In genomic region chr3:85695056-85695455, GRCm38 (mm10) we compare ENCODE assay signal across 25 mouse cellular contexts.
DNase-seq lines count a peak whose midpoint lies in the region; ATAC-seq and TF ChIP-seq lines count a peak whose summit lies in the region.
"Had no signal": no experiment of that assay in that cellular context is flagged by ENCODE, and none has a peak within 500 bp of the region (broad histone marks: within the 10 kb centered on the region; RNA-seq: fewer than 3 reads in every experiment).

No protein-coding gene starts in this region.

- H3K4me3 ChIP-seq in heart, embryonic 12.5 days: no peak overlapping the region
- H3K4me3 ChIP-seq in kidney, postnatal 0 days (replicated peaks; ENCODE audit: low read depth, low read length): no peak overlapping the region
- H3K4me3 ChIP-seq: embryonic facial prominence, embryonic 15.5 days; erythroblast, embryonic 14.5 days; forebrain, embryonic 10.5 days; gastrocnemius, adult 2 months; hindbrain, embryonic 12.5 days had no signal

- ATAC-seq in heart, embryonic 12.5 days (ENCODE audit: insufficient number of reproducible peaks, low FRiP score): no peak
- ATAC-seq in kidney, postnatal 0 days (replicated peaks; ENCODE audit: low FRiP score, low read depth): no peak
- ATAC-seq: CD4-positive, CD25-positive, alpha-beta regulatory T cell, adult 4 months; forebrain, embryonic 14.5 days; hindbrain, embryonic 16.5 days; inflammation-experienced regulatory T-cells, adult 6 months had no signal

- DNase-seq in cerebellum, adult 11 months: peak; percentile 12
- DNase-seq in cerebellum, postnatal 10 days: no peak
- DNase-seq in heart, adult 11 months: peak; percentile 15
- DNase-seq in kidney, postnatal 0 days (ENCODE audit: low spot score): peak; percentile 58
- DNase-seq in kidney, postnatal 25 days: no peak
- DNase-seq in cerebellum, adult 8-10 months: peak; percentile 26
- DNase-seq in right cerebral cortex, postnatal 4 days: no peak
- DNase-seq: adrenal gland, adult 8-10 months; adrenal gland, postnatal 36 days; B cell, adult 2 months; embryo, embryonic 11 days; gastrocnemius, adult 2 months; gastrocnemius, postnatal 25 days; heart, postnatal 10 days; heart, postnatal 4 days had no signal

- H3K36me3 ChIP-seq in heart, embryonic 12.5 days: no peaks in the 10 kb centered on the region
- no peaks in the 10 kb centered on the region for H3K36me3 ChIP-seq in kidney, postnatal 0 days (ENCODE audit: insufficient read depth, low read length)
- H3K36me3 ChIP-seq: embryonic facial prominence, embryonic 15.5 days; forebrain, embryonic 10.5 days; G1E; hindbrain, embryonic 12.5 days had no signal

- H3K9ac ChIP-seq in heart, embryonic 12.5 days: no peak overlapping the region
- no peak overlapping the region for H3K9ac ChIP-seq in kidney, postnatal 0 days (ENCODE audit: low read depth, low read length)
- H3K9ac ChIP-seq: embryonic facial prominence, embryonic 15.5 days; hindbrain, embryonic 12.5 days had no signal

- H3K27ac ChIP-seq in heart, embryonic 12.5 days (ENCODE audit: poor library complexity, severe bottlenecking): no peak overlapping the region
- H3K27ac ChIP-seq in kidney, postnatal 0 days: no peak overlapping the region
- H3K27ac ChIP-seq: embryonic facial prominence, embryonic 15.5 days; forebrain, embryonic 10.5 days; gastrocnemius, adult 2 months; hindbrain, embryonic 12.5 days had no signal

- no peaks in the 10 kb centered on the region for H3K9me3 ChIP-seq in heart, embryonic 12.5 days (replicated peaks)
- H3K9me3 ChIP-seq in kidney, postnatal 0 days (replicated peaks; ENCODE audit: low read length): no peaks in the 10 kb centered on the region
- H3K9me3 ChIP-seq: embryonic facial prominence, embryonic 15.5 days; forebrain, embryonic 10.5 days; G1E; hindbrain, embryonic 12.5 days had no signal

- H3K4me1 ChIP-seq in heart, embryonic 12.5 days (replicated peaks): no peaks in the 10 kb centered on the region
- no peaks in the 10 kb centered on the region for H3K4me1 ChIP-seq in kidney, postnatal 0 days (replicated peaks; ENCODE audit: insufficient read depth, low read length)
- H3K4me1 ChIP-seq: embryonic facial prominence, embryonic 15.5 days; hindbrain, embryonic 12.5 days had no signal

- TF ChIP-seq CTCF in kidney, postnatal 0 days (IDR thresholded peaks at IDR 0.05; ENCODE audit: low read depth): no peak

- H3K4me2 ChIP-seq in heart, embryonic 12.5 days: no peak overlapping the region
- no peak overlapping the region for H3K4me2 ChIP-seq in kidney, postnatal 0 days (ENCODE audit: low read length)
- H3K4me2 ChIP-seq: embryonic facial prominence, embryonic 15.5 days; hindbrain, embryonic 12.5 days had no signal

- 82% methylated on average over 3 of the region's 3 CpGs for WGBS in heart, embryonic 12.5 days
- WGBS in kidney, postnatal 0 days: 30% methylated on average over 3 of the region's 3 CpGs

- no peaks in the 10 kb centered on the region for H3K27me3 ChIP-seq in heart, embryonic 12.5 days (replicated peaks)
- H3K27me3 ChIP-seq in kidney, postnatal 0 days (ENCODE audit: insufficient read depth, low read length): no peaks in the 10 kb centered on the region
- H3K27me3 ChIP-seq: embryonic facial prominence, embryonic 15.5 days; hindbrain, embryonic 12.5 days had no signal

Comparison
In these comparisons a context has a peak if more than half of its experiments do, and no peak if none do; other contexts are left out.
1. DNase-seq: peak in cerebellum, adult 11 months (single experiment), heart, adult 11 months (single experiment), kidney, postnatal 0 days (single experiment) and cerebellum, adult 8-10 months (single experiment); none in cerebellum, postnatal 10 days (0 of 2), kidney, postnatal 25 days (0 of 2) and right cerebral cortex, postnatal 4 days (single experiment).